Mouse (Mus musculus) kidney, postnatal 25 days (tissue): Measurements from ENCODE around the gene Sox14.
A peak's percentile ranks its signal among the peaks of the same experiment; 100 is the strongest.

Experiments
- DNase-seq, 2 experiments: peaks; one replicate each; pipeline ENCODE4 v3.0.0; 2021; ENCODE audit warnings: mixed read lengths in 2 of 2

Sox14 gene

GRCm38 (mm10) chr9:99875618-99876372 is at the start of gene Sox14:
Sox14 (minus strand) TSS chr9:99876170.
- no peak for DNase-seq

GRCm38 (mm10) chr9:99879311-99879710 is 3.3 kb upstream of the Sox14 start:
- DNase-seq = no peak

- no peak for DNase-seq
Observed at GRCm38 (mm10) chr9:99878588-99878987, 2.6 kb upstream of the Sox14 start.

- DNase-seq = no peak
Observed at GRCm38 (mm10) chr9:99877056-99877546, 1.1 kb upstream of the Sox14 start.

DNA sequence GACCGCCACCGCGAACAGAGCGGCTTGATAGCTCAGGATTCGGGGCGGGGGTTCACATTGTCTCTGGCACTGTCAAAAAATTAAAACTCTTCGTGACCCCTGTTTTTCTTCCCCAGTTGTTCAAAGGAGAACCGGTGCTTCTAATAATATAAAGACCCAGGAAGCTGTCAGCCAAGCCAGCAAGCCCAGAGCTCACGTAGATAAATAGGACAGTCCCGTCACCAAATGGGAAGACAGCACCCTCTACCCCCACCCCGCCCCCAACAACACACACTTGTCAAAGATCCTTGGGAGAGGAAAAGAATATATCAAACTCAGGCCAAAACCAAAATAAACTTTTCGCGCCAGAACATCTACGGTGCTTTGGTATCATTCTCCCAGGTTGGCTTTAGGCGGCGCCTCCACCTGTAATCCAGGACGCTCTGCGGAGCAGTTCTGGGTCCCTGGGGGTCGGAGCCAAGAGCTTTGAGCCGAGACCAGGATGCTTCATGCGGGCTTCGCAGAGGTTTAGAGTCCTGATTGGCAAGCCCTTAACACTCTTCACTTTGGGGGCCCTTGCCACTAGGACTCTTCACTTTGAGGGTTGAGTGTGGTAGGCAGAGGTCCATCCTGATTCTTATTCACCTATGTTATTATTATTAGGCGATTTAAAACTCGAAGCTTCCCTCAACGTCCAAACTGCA is 544 bp upstream of the Sox14 start:
- no peak for DNase-seq

DNA sequence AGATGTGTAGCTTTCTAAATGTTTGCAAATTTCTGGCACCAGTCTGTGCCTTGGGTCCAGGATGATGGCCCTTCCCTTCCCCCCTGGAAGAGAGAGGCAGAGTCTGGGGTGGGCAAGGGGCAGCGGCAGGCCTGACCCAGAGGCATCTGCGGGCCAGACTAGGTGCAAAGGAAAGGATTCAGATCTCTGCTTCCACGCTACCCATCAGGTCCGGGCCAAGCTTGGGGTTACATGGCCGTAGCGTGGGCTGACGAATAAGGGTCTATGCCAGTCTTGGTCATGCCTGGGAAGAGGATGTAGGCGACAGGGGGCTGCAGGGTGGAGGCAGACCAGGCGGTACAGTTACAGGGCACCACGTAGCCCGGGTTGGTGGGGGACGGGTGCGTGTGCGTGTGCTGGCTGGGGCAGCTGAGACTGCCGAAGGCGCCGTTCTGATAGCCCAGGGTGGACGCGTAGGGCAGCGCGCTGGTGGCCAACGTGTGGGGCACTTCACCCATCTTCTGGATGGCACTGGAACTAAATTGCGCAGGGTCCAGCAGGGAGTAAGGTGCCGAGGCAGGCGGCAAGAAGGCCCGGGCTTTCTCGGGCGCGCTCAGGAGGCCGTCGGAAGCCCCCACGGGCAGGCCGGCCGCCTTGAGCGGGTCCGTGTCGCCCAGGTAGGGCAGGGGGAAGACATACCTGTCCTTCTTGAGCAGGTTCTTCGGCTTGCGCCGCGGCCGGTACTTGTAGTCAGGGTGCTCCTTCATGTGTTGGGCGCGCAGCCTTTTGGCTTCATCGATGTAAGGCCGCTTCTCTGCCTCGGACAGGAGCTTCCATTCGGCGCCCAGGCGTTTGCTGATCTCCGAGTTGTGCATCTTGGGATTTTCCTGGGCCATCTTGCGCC is 994 bp downstream of the Sox14 start:
- no peak for DNase-seq

GRCm38 (mm10) chr9:99873721-99874120 is 2.2 kb downstream of the Sox14 start:
- DNase-seq = no peak

DNA sequence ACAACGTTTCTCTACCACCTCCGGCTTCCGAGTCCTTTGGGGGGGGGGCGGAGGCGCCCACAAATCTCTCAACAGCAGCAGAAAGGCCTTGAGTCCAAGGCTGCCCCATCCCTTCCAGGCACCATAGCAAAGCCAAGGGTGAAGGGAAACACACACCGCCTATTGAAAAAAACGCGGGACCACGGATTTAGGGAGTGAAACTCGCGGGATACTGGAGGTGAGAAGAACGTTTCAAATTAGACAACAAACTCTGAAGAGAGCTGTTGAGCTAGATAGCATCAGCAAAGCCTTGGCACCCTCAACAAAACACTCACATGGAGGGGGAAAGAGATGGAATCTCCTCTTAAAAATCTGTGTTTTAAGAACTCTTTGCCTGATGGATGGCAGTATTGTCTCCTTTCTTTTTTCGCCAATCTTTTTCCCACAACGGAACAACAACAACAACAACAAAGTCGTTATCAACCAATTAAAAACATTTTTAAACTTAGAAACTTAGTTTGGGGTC is 2.8 kb downstream of the Sox14 start:
- DNase-seq = no peak

DNA sequence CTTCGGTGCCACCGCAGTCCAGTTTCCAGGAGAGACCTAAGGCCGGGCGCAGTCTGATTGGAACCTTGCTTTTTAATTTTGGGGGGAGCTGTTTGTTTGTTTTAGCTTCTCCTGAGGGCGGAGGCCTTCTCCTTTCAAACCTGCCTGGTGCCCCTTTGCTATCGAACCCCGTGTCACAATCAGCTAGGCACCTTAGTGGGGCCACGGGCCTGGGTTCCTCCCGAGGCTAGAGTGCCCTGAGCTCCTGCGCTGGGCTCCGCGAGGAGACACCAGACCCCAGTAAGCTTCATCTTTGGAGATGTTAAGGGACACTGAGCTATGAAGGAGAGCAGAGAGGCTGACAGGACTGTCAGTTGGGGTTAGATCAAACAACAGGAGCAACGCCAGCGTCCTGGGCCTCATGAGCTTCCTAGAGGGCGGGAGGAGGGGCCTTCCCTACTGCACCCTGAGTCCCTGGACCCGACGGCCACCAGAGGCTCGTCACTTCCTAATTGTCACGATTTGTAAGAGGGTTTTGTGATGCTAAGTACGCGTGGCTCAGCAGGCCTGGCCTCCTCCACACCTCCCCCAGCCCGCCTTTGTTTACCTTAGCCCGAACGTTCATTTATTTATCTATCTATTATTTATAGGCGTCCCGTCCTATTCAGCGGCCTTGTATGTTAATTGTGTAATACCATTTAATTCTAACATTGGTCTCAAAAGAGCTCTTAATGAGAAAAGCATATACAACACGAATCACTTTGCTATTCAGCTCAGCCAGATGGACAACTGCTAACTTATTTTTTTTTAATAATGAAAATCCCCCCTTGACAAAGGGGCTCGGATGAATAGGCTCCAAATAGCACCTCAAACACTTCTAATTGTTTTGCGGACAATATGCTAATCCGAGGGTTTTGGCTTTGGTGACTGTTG is 3.5 kb downstream of the Sox14 start:
- DNase-seq = no peak

GRCm38 (mm10) chr9:99871556-99872203 is 4.3 kb downstream of the Sox14 start:
- DNase-seq = no peak

GRCm38 (mm10) chr9:99870780-99871555 is 5.0 kb downstream of the Sox14 start:
- DNase-seq = no peak

DNA sequence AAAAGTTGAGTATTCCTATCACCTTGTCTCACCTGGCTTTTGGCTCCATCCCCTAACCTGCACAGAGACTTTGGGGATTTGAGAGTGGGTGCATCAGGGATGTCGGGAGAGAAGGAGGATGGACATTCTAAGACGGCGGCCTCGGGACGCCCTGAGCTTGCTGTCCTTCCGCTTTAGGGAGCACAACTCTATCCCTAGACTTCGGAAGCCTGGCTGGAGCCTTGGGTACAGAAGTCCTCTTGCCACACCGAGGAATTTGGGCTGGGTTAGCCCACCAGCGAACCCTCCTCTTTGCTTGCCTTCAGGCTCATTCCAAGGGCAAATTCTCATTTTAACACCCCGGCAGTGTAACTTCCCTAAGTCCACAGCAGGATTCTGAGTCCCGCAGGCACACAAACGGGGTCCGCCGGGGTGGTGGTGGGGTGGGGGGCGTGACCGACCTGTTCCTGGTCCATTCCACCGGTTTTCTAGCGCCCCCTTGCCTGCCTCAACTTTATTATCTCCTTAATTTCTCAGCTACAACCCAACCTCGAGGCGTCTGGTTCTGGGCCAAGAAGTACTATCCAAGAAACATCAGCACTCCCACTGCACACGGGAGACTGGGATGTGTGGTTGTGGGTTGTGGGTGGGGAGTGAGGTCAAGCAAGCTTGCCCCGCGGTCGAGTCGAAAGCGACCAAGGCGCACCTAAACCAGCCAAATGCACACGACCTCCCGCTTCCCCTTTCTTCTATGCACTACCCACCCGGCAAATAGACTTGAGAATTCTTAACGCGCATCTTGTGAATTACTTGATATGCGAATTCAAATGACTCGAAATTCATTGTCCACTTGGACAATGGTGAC is 5.8 kb downstream of the Sox14 start:
- DNase-seq = no peak

GRCm38 (mm10) chr9:99869275-99869674 is 6.7 kb downstream of the Sox14 start:
- DNase-seq = no peak

GRCm38 (mm10) chr9:99868606-99869005 is 7.4 kb downstream of the Sox14 start:
- DNase-seq = peak in 1 of 2 experiments; percentile 6

GRCm38 (mm10) chr9:99868054-99868453 is 7.9 kb downstream of the Sox14 start:
- no peak for DNase-seq

DNA sequence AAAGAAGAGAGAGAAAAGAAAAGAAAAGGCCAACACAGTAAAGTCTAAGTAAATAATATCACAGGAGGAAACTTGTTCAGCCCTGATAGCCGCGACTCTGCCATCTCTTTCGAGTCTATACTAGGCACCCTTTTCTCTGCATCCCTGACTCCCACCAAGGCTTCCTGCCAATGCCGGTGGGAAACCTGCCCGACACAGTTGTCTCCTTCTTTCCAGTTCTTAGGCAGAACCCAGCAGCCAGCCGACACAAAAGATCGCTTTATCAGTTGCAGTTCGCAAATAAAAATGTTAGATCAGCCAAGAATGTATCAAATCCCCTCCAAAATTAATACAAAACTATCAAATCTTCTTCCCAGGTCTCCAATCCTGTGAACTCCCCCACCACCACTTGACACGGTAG is 13.0 kb downstream of the Sox14 start:
- DNase-seq = no peak

DNA sequence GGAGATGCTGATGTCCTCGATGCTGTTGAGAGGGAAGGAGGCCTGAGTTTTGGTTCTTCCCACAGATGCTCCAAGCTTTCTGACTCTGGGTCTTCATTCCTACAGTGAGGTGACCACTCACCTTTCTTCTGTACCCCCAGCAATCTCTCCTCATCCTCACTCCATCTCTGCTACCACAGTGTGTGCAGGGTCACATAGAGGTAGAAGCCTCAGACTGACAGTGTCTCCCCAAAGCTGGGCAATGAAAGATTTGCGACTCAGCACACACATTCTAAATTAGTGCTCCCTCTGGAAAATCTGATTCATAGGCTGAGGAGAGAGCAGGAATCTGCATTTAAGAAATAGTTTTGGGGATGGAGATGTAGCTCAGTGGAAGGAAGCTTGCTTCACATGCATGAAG is 21.5 kb downstream of the Sox14 start:
- no peak for DNase-seq

DNA sequence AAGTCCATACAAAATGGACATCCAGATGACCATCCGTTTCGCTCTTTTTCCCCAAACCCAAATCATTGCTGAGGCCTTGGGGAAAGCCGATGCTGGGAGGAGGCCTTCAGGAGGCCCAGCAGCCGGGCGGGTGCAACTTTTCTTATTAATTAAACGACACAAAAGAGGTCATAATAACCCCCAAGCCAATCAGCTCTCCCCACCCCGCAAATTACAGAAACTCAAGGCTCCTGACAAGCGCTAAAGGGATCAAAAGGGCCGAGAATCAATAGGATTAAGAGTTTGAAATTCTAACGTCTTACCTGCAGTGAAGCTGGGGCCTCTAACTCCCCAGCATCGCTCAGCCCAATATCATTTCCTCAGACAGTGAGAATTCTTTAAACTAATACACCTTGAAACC is 22.6 kb downstream of the Sox14 start:
- DNase-seq = no peak

- no peak for DNase-seq
Observed at GRCm38 (mm10) chr9:99850354-99850753, 25.6 kb downstream of the Sox14 start.

DNA sequence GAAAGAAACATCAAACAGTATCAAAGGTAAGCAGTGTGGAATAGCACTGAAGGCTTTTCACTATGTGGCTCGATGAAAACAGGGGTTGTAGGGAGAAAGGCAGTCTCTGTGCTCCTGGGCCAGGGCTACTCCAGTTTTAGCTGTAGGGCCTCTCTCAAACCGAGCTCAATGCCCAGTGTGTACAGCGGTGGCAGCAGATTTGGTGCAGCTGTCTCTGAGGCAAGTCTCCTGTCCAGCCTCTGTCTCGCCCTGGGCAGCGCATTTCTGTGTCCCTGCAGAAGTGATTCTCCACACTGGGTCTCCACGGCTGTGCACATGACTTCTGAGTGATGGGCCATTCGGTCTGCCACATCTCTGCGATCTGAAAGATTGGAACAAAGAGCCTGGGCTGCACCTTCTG is 27.6 kb downstream of the Sox14 start:
- no peak for DNase-seq
